Mouse (Mus musculus): ENCODE measurements around the gene Marveld1. TPM values are rescaled to one million over a fixed set of nuclear protein-coding genes. Genes with fewer than 3 reads are reported as not detected.
A peak's percentile ranks its signal among the peaks of the same experiment; 100 is the strongest.

Marveld1 gene
- polyA plus RNA-seq, 1 experiment from 2014 or later = 4.8 TPM

DNA sequence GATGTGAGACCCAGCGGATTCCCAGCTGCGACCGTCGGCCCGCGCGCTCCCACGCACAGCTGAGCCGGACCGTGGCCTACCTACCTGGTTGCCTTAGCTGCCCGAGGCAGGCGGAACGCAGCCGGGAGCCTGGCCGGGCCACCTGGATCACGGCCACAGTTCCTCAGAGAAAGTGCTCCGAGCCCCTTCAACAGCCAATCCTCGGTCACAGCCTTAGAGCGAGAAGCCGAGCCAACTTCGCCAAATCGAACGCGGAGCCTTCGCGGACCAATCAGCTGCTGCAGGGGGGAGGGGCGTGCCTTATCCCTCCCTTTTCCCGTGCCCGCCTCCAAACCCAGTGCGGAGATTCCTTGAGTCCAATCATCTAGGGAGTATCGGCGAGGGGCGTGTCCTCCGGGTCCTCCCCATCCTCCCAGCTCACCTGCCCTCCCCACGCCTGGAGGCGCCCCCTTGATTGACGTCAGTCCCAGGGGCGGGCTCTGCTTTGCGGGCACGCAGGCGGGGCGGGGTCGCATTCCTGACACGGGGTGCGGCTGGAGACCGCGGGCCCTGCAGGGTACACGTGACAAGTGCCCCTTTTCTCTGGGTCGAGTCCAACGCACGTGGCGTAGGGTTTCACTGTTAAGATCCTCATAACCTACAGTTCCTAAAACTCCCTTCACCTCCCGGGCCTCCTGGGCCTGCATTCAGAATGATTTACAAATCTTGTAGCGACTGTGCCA lies 18.3 kb upstream of the Marveld1 start, which contains the start of gene Avpi1:
TSS of gene Avpi1 (minus strand) at position 273 of the 722 bp plus-strand sequence.
- under 1% methylated on average over 54 of the region's 54 CpGs for WGBS

DNA sequence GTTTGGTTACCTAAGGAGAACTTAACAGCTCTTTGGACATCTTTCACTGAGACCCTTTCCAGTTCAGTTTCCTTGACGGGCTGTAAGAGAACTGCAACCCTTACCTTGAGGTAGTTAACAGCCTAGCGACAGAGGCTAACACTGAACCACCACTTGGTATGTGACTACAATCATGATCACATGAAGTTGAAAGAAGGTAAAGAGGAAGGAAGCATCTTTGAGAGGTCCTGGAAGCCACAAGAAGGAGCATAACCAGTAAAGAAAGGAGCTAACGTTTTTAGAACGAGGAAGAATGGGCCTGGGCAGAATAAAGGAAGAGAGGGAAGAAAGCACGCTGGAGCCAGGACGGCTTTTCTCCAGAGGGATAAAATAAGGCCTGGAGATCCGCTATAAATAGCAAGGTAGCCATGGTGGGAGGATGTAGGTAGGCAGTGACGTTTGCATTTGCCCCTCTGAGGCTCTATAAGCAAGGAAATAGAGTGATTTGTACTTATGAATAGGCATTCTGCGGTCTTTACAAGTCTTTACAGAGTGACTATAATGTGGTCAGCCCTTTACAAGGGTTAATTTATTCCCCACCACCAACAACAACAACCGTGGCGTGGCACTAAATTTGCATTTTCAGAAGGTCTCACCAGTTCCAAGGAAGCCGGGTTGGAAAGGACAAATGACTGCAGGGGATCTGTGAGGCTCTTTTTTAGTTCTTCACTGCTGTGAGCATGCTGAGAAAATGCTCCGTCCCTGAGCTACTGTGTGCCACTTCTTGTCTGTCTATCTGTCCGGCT lies 17.5 kb upstream of the Marveld1 start:
- Histone ChIP-seq H3K27ac (replicated peaks) (peak overlapping the region; percentile 50), H3K9me3 (no peaks in the 10 kb centered on the region), H3K4me1 (peaks cover 25% of the 10 kb centered on the region), H3K4me3 (peak overlapping the region; percentile 61), H3K9ac (replicated peaks) (no peak overlapping the region), H3K36me3 (no peaks in the 10 kb centered on the region; the same call in 1 of the 2 replicates), H3K27me3 (peaks cover 32% of the 10 kb centered on the region), H3K4me2 (replicated peaks) (peak overlapping the region; percentile 97)
- 27% methylated on average over 14 of the region's 14 CpGs for WGBS
- peak; percentile 16 for ATAC-seq (ENCODE audit: low FRiP score, low read depth)

More for the DNA sequence above, 18.3 kb upstream of the Marveld1 start, which contains the start of gene Avpi1:
- Histone ChIP-seq H3K27me3 (peaks cover 32% of the 10 kb centered on the region), H3K36me3 (no peaks in the 10 kb centered on the region; the same call in 1 of the 2 replicates), H3K4me3 (peak within 1 kb of the TSS; percentile 61), H3K4me2 (replicated peaks) (peak within 1 kb of the TSS; percentile 97), H3K9ac (replicated peaks) (peak within 1 kb of the TSS; percentile 73), H3K4me1 (peaks cover 25% of the 10 kb centered on the region), H3K9me3 (no peaks in the 10 kb centered on the region), H3K27ac (replicated peaks) (peak within 1 kb of the TSS; percentile 50)
- peak; percentile 97 for ATAC-seq (ENCODE audit: low FRiP score, low read depth)

DNA sequence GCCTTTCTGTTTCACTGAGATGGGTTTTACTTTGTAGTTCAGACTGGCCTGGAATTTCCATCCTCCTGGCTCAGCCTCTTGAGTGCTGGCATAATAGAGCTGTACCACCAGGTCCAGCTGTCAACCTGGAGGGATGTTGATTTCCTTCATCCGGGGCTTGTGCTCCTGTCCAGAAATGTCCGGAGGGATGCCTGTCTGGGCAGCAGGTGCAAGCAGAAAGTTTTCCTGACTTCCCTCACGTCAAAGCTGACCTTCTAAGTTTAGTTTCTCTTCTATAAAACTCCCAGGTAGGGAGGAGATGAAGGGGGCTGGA lies 16.9 kb upstream of the Marveld1 start:
- no peak overlapping the region for H3K27ac ChIP-seq (replicated peaks)
- WGBS = 72% methylated on average over 3 of the region's 3 CpGs

DNA sequence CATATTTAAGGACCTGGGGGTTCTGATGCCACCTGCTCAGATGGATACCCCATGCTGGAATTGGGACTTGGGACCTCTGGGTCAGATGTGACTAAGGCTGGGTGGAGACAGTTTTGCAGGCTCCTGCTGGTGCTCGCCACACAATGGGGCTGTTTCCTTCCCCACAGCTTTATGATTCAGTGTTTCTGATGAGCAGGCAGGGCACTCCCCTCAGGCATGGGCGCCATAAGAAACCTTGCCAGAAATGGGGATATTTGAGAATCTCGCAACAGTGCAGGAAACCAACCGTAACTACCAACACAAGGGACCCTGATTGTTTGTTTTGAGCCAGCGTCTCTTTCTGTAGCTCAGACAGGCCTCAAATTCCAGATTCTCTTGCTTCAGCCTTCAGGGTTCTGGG lies 16.1 kb upstream of the Marveld1 start:
- Histone ChIP-seq H3K27me3 (peaks cover 32% of the 10 kb centered on the region), H3K4me3 (no peak overlapping the region)
- 74% methylated on average over 5 of the region's 5 CpGs for WGBS

More for the DNA sequence above, 16.9 kb upstream of the Marveld1 start:
- no peak for ATAC-seq (ENCODE audit: low FRiP score, low read depth)
- no peaks in the 10 kb centered on the region for H3K36me3 ChIP-seq
- H3K4me3 ChIP-seq = no peak overlapping the region
- H3K4me1 ChIP-seq = peaks cover 25% of the 10 kb centered on the region
- no peaks in the 10 kb centered on the region for H3K9me3 ChIP-seq
- no peak overlapping the region for H3K9ac ChIP-seq (replicated peaks)
- H3K27me3 ChIP-seq = peaks cover 32% of the 10 kb centered on the region
- H3K4me2 ChIP-seq (replicated peaks) = 0 out of 2 replicates have a peak overlapping the region, but pooled peaks have one; percentile 97

DNA sequence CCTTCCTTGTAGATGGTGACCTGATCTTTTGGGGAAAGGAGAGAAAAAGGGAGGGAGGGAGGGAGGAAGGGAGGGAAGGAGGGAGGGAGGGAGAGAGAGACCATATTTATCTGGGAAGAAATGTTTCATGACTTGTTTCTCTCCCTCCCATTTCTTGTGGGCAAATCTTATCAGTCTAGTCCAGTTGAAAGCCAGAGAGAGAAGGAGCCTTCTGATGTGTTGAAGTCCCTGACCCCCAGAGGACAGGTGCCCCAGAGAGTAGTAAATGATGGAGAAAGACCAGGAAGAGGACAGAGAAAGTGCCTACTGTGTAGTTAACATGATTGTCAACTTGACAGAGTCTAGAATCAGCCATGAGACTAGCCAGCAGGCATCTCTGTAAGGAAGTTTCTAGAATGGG lies 12.1 kb upstream of the Marveld1 start:
- Histone ChIP-seq H3K4me1 (peaks cover 10% of the 10 kb centered on the region), H3K4me3 (no peak overlapping the region), H3K27me3 (peaks cover 10% of the 10 kb centered on the region), H3K9ac (replicated peaks) (no peak overlapping the region), H3K4me2 (replicated peaks) (no peak overlapping the region), H3K9me3 (no peaks in the 10 kb centered on the region), H3K36me3 (no peaks in the 10 kb centered on the region), H3K27ac (replicated peaks) (no peak overlapping the region)
- no peak for ATAC-seq (ENCODE audit: low FRiP score, low read depth)

More for the DNA sequence above, 16.1 kb upstream of the Marveld1 start:
- ATAC-seq (ENCODE audit: low FRiP score, low read depth) = no peak
- no peak overlapping the region for H3K9ac ChIP-seq (replicated peaks)
- H3K27ac ChIP-seq (replicated peaks) = no peak overlapping the region
- H3K36me3 ChIP-seq = no peaks in the 10 kb centered on the region
- H3K4me2 ChIP-seq (replicated peaks) = no peak overlapping the region
- H3K9me3 ChIP-seq = no peaks in the 10 kb centered on the region
- peaks cover 27% of the 10 kb centered on the region for H3K4me1 ChIP-seq

DNA sequence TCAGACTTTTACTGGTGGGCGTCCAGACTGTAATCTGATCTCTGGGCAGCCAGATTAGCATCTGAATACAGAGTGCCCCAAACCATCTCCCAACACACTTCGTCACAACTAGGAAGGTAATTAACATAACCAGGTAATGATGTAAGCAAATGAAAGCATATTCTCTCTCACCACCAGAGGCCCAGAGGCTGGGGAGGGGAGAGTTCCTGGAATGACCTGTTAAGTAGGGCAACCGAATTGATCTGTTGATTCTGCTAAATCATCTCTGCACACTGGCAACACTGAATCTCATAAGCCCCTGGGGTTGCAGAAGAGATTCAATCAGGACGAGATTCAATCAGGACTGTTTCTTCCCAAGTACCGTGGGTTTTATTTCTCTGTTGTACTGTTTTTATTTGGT lies 11.1 kb upstream of the Marveld1 start:
- H3K4me2 ChIP-seq (replicated peaks) = no peak overlapping the region
- 26% methylated on average over 5 of the region's 5 CpGs for WGBS
- no peaks in the 10 kb centered on the region for H3K36me3 ChIP-seq
- ATAC-seq (ENCODE audit: low FRiP score, low read depth) = no peak
- H3K9me3 ChIP-seq = no peaks in the 10 kb centered on the region
- no peak overlapping the region for H3K4me3 ChIP-seq
- H3K4me1 ChIP-seq = peaks cover 6% of the 10 kb centered on the region; the same call in 1 of the 2 replicates
- no peak overlapping the region for H3K9ac ChIP-seq (replicated peaks)
- peaks cover 3% of the 10 kb centered on the region for H3K27me3 ChIP-seq
- H3K27ac ChIP-seq (replicated peaks) = no peak overlapping the region

DNA sequence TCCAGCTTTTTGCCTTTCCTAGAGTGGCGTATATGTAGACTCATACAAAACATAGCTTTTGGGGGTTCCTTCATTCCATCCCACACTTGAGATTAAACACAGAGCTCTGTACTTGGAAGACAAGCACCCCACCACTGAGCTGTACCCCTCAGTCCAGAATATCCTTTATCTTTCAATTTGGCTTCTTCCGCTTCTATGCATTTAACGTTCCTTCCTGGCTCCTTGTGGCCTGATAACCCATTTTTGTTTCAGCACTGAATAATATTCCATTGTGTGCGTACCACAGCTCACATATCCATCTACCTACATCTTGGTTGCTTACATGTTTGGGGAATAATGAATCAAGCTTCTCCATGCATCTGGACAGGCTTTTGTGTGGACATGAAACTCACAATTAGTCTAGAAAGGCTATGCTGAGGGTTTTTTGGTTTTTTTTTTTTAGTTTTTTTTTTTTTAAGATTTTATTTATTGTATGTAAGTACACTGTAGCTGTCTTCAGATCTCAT lies 10.0 kb upstream of the Marveld1 start:
- Histone ChIP-seq H3K9ac (replicated peaks) (no peak overlapping the region), H3K9me3 (no peaks in the 10 kb centered on the region), H3K27me3 (no peaks in the 10 kb centered on the region), H3K4me2 (replicated peaks) (no peak overlapping the region), H3K4me1 (peaks cover 4% of the 10 kb centered on the region; the same call in 1 of the 2 replicates), H3K27ac (replicated peaks) (no peak overlapping the region), H3K4me3 (no peak overlapping the region), H3K36me3 (no peaks in the 10 kb centered on the region)
- 92% methylated on average over 4 of the region's 4 CpGs for WGBS
- ATAC-seq (ENCODE audit: low FRiP score, low read depth) = no peak

DNA sequence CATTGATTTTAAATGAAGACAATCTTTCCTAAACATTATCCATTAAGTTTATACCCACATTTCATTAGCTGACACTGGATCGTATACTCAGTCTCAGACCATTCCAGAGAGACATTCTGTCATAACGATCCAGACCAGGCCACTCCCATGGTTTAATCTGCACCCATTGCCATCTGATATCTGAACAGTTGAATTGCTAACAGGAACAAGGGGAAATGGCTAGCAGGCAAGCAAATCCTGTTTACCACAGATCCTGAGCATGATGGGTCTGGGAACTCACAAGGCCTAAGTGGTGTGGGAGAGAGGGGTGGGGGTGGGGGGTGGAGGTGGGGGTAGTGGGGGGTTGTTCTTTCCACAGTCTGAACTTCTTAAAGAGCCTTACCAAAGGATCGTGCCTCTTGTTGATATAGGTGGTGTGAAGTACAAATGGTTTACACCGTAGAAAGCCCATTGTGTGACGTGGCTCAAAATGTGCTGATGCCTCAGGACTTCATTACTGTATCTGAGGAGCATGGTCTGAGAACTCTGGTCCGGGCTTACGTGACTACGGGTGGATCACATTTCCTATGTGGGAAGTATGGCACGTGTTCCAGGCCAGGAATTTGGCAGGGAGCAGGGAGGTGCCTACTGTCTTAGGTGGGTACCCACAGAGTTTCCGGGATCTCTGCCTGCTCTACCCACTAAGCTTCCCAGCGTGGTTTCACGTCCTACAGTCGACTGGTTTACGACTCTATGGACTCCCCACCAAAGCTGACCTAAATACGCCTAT lies 8.5 kb upstream of the Marveld1 start:
- Histone ChIP-seq H3K27ac (replicated peaks) (no peak overlapping the region), H3K27me3 (no peaks in the 10 kb centered on the region), H3K4me1 (peaks cover 4% of the 10 kb centered on the region; the same call in 1 of the 2 replicates), H3K9ac (replicated peaks) (no peak overlapping the region), H3K9me3 (no peaks in the 10 kb centered on the region), H3K36me3 (no peaks in the 10 kb centered on the region), H3K4me3 (no peak overlapping the region), H3K4me2 (replicated peaks) (no peak overlapping the region)
- WGBS = 92% methylated on average over 15 of the region's 15 CpGs
- no peak for ATAC-seq (ENCODE audit: low FRiP score, low read depth)

DNA sequence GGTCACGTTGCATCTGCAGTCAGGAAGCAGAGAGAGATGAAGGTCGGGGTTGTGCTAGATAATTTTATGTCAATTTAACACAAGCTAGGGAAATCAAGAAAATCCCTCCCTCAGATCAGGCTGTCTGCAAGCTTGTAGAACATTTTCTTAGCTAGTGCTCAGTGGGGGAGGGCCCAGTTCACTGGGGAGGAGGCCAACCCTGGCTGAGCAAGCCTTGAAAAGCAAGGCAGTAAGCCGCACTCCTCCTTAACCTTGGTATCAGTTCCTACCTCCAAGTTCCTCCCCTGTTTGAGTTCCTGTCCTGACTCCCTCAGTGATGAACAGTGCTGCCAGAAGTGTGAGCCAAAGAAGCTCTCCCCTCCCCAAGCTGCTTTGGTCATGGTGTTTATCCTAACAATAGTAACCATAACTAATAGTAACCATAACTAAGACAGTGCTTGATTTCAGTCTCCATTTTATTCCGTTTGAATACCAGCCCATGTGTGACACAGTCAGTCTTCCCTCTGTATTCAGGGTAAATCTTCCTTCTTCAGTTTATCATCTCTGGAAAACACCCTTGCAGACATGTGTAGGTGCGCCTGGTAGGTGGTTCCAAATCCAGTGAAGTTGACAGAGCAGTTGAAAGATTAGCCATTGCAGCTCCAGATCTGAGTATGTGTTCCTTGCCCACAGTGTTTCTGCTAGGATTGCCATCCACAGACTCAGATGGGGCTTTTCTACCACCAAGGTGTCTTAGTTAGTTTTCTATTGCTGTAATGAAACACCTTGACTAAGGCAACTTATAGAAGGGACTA lies 7.3 kb upstream of the Marveld1 start:
- Histone ChIP-seq H3K4me3 (no peak overlapping the region), H3K9me3 (no peaks in the 10 kb centered on the region), H3K36me3 (no peaks in the 10 kb centered on the region), H3K27ac (replicated peaks) (no peak overlapping the region), H3K4me1 (peaks cover 4% of the 10 kb centered on the region; the same call in 1 of the 2 replicates), H3K4me2 (replicated peaks) (no peak overlapping the region), H3K9ac (replicated peaks) (no peak overlapping the region), H3K27me3 (peaks cover 2% of the 10 kb centered on the region)
- 85% methylated on average over 5 of the region's 5 CpGs for WGBS
- ATAC-seq (ENCODE audit: low FRiP score, low read depth) = no peak

DNA sequence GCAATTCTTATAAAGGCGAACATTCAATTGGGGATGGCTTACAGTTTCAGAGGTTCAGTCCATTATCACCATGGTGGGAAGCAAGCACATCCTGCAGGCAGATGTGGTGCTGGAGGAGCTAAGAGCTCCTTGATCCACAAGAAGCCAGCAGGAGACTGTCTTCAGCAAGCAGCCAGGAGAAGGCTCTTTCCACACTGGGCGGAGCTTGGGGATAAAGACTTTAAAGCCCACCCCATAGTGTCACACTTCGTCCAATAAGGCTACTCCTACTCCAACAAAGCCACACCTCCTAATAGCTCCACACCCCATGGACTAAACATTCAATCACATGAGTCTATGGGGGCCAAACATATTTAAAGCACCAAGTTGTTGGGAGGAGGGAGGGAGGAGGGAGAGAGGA lies 5.2 kb upstream of the Marveld1 start:
- no peak for ATAC-seq (ENCODE audit: low FRiP score, low read depth)
- 71% methylated on average over 3 of the region's 3 CpGs for WGBS

DNA sequence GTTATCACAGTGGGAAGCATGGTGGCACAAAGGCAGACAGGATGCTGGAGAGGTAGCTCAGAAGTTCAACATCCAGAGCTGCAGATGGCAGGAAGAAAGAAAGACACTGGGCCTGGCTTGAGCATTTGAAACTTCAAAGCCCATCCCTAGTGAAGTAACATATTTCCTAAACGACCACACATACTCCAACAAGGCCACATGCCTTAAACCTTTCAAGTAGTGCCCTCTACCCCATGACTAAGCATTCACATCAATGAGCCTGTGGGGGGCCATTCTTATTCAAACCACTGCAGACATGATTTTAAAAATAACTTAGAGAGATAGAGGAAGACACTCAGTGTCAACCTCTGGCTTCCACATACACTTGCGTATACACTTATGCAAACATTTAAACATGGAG lies 4.4 kb upstream of the Marveld1 start:
- Histone ChIP-seq H3K27ac (replicated peaks) (no peak overlapping the region), H3K9me3 (no peaks in the 10 kb centered on the region), H3K27me3 (peaks cover 26% of the 10 kb centered on the region), H3K9ac (replicated peaks) (no peak overlapping the region), H3K4me3 (no peak overlapping the region), H3K36me3 (no peaks in the 10 kb centered on the region), H3K4me1 (peaks cover 4% of the 10 kb centered on the region; the same call in 1 of the 2 replicates), H3K4me2 (replicated peaks) (no peak overlapping the region)
- WGBS = 82% methylated on average over 2 of the region's 2 CpGs
- no peak for ATAC-seq (ENCODE audit: low FRiP score, low read depth)

More for the DNA sequence above, 5.2 kb upstream of the Marveld1 start:
- Histone ChIP-seq H3K4me1 (peaks cover 1% of the 10 kb centered on the region; the same call in 1 of the 2 replicates), H3K27ac (replicated peaks) (no peak overlapping the region), H3K27me3 (peaks cover 23% of the 10 kb centered on the region), H3K9me3 (no peaks in the 10 kb centered on the region), H3K36me3 (no peaks in the 10 kb centered on the region), H3K4me3 (no peak overlapping the region), H3K9ac (replicated peaks) (no peak overlapping the region), H3K4me2 (replicated peaks) (no peak overlapping the region)
